Mouse (Mus musculus): ENCODE data around the gene Med20. TPM values are rescaled to one million over a fixed set of nuclear protein-coding genes. Genes with fewer than 3 reads are reported as not detected.
A peak's percentile ranks its signal among the peaks of the same experiment; 100 is the strongest.

The Med20 gene
- polyA plus RNA-seq, 1 experiment = 0.43 TPM

GRCm38 (mm10) chr17:47600601-47601388, 10.6 kb upstream of the Med20 start:
- H3K36me3 ChIP-seq (ENCODE audit: control insufficient read depth) = peaks cover 97% of the 10 kb centered on the region
- no peak overlapping the region for H3K4me3 ChIP-seq (replicated peaks)
- H3K27me3 ChIP-seq (ENCODE audit: control insufficient read depth) = no peaks in the 10 kb centered on the region
- no peak for TF ChIP-seq TAL1 (IDR thresholded peaks at IDR 0.05; ENCODE audit: low read length)
- TF ChIP-seq GATA1 (IDR thresholded peaks at IDR 0.05; ENCODE audit: low read length) = no peak
- peaks cover 69% of the 10 kb centered on the region for H3K4me1 ChIP-seq (ENCODE audit: control insufficient read depth)
- no peaks in the 10 kb centered on the region for H3K9me3 ChIP-seq (ENCODE audit: control insufficient read depth, low read length)

- Histone ChIP-seq H3K36me3 (ENCODE audit: control insufficient read depth) (peaks cover 97% of the 10 kb centered on the region), H3K4me3 (replicated peaks) (no peak overlapping the region), H3K4me1 (ENCODE audit: control insufficient read depth) (peaks cover 67% of the 10 kb centered on the region), H3K9me3 (ENCODE audit: control insufficient read depth, low read length) (no peaks in the 10 kb centered on the region), H3K27me3 (ENCODE audit: control insufficient read depth) (no peaks in the 10 kb centered on the region)
- TF ChIP-seq GATA1 (IDR thresholded peaks at IDR 0.05; ENCODE audit: low read length) (no peak), TAL1 (IDR thresholded peaks at IDR 0.05; ENCODE audit: low read length) (no peak)
Measured at GRCm38 (mm10) chr17:47601389-47601755, 10.0 kb upstream of the Med20 start.

GRCm38 (mm10) chr17:47602289-47602688, 9.1 kb upstream of the Med20 start:
- Histone ChIP-seq H3K36me3 (ENCODE audit: control insufficient read depth) (peaks cover 97% of the 10 kb centered on the region), H3K4me1 (ENCODE audit: control insufficient read depth) (peaks cover 65% of the 10 kb centered on the region), H3K27me3 (ENCODE audit: control insufficient read depth) (no peaks in the 10 kb centered on the region), H3K4me3 (replicated peaks) (no peak overlapping the region), H3K9me3 (ENCODE audit: control insufficient read depth, low read length) (no peaks in the 10 kb centered on the region)
- no peak for TF ChIP-seq TAL1 (IDR thresholded peaks at IDR 0.05; ENCODE audit: low read length)
- TF ChIP-seq GATA1 (IDR thresholded peaks at IDR 0.05; ENCODE audit: low read length) = no peak

GRCm38 (mm10) chr17:47606220-47606619, 5.2 kb upstream of the Med20 start:
- Histone ChIP-seq H3K4me1 (ENCODE audit: control insufficient read depth) (peaks cover 64% of the 10 kb centered on the region), H3K4me3 (replicated peaks) (no peak overlapping the region), H3K36me3 (ENCODE audit: control insufficient read depth) (peaks cover 85% of the 10 kb centered on the region), H3K9me3 (ENCODE audit: control insufficient read depth, low read length) (no peaks in the 10 kb centered on the region), H3K27me3 (ENCODE audit: control insufficient read depth) (no peaks in the 10 kb centered on the region)
- TF ChIP-seq TAL1 (IDR thresholded peaks at IDR 0.05; ENCODE audit: low read length) (no peak), GATA1 (IDR thresholded peaks at IDR 0.05; ENCODE audit: low read length) (no peak)

- Histone ChIP-seq H3K4me3 (replicated peaks) (peak overlapping the region; percentile 73), H3K36me3 (ENCODE audit: control insufficient read depth) (peaks cover 77% of the 10 kb centered on the region), H3K4me1 (ENCODE audit: control insufficient read depth) (peaks cover 75% of the 10 kb centered on the region), H3K27me3 (ENCODE audit: control insufficient read depth) (no peaks in the 10 kb centered on the region), H3K9me3 (ENCODE audit: control insufficient read depth, low read length) (no peaks in the 10 kb centered on the region)
- TF ChIP-seq GATA1 (IDR thresholded peaks at IDR 0.05; ENCODE audit: low read length) (no peak), TAL1 (IDR thresholded peaks at IDR 0.05; ENCODE audit: low read length) (no peak)
Measured at GRCm38 (mm10) chr17:47609182-47609581, 2.2 kb upstream of the Med20 start.

GRCm38 (mm10) chr17:47611661-47611982, 240 bp downstream of the Med20 start:
- H3K4me3 ChIP-seq (replicated peaks) = peak overlapping the region; percentile 73
- H3K36me3 ChIP-seq (ENCODE audit: control insufficient read depth) = peaks cover 77% of the 10 kb centered on the region
- H3K4me1 ChIP-seq (ENCODE audit: control insufficient read depth) = peaks cover 91% of the 10 kb centered on the region

GRCm38 (mm10) chr17:47614018-47614417, 2.6 kb downstream of the Med20 start:
- H3K36me3 ChIP-seq (ENCODE audit: control insufficient read depth) = peaks cover 74% of the 10 kb centered on the region
- H3K27me3 ChIP-seq (ENCODE audit: control insufficient read depth) = no peaks in the 10 kb centered on the region
- H3K9me3 ChIP-seq (ENCODE audit: control insufficient read depth, low read length) = no peaks in the 10 kb centered on the region
- no peak overlapping the region for H3K4me3 ChIP-seq (replicated peaks)
- TF ChIP-seq TAL1 (IDR thresholded peaks at IDR 0.05; ENCODE audit: low read length) (no peak), GATA1 (IDR thresholded peaks at IDR 0.05; ENCODE audit: low read length) (no peak)
- peaks cover 90% of the 10 kb centered on the region for H3K4me1 ChIP-seq (ENCODE audit: control insufficient read depth)

More at GRCm38 (mm10) chr17:47611661-47611982, 240 bp downstream of the Med20 start:
- no peaks in the 10 kb centered on the region for H3K27me3 ChIP-seq (ENCODE audit: control insufficient read depth)
- TF ChIP-seq GATA1 (IDR thresholded peaks at IDR 0.05; ENCODE audit: low read length) = no peak
- TF ChIP-seq TAL1 (IDR thresholded peaks at IDR 0.05; ENCODE audit: low read length) = no peak
- no peaks in the 10 kb centered on the region for H3K9me3 ChIP-seq (ENCODE audit: control insufficient read depth, low read length)

GRCm38 (mm10) chr17:47616119-47616518, 4.7 kb downstream of the Med20 start:
- H3K27me3 ChIP-seq (ENCODE audit: control insufficient read depth) = no peaks in the 10 kb centered on the region
- H3K36me3 ChIP-seq (ENCODE audit: control insufficient read depth) = peaks cover 85% of the 10 kb centered on the region
- peak overlapping the region; percentile 19 for H3K4me3 ChIP-seq (replicated peaks)
- H3K9me3 ChIP-seq (ENCODE audit: control insufficient read depth, low read length) = no peaks in the 10 kb centered on the region
- TF ChIP-seq GATA1 (IDR thresholded peaks at IDR 0.05; ENCODE audit: low read length) (no peak), TAL1 (IDR thresholded peaks at IDR 0.05; ENCODE audit: low read length) (no peak)
- peaks cover 80% of the 10 kb centered on the region for H3K4me1 ChIP-seq (ENCODE audit: control insufficient read depth)

- Histone ChIP-seq H3K4me1 (ENCODE audit: control insufficient read depth) (peaks cover 80% of the 10 kb centered on the region), H3K4me3 (replicated peaks) (peak overlapping the region; percentile 18), H3K36me3 (ENCODE audit: control insufficient read depth) (peaks cover 90% of the 10 kb centered on the region), H3K27me3 (ENCODE audit: control insufficient read depth) (no peaks in the 10 kb centered on the region), H3K9me3 (ENCODE audit: control insufficient read depth, low read length) (no peaks in the 10 kb centered on the region)
- TF ChIP-seq GATA1 (IDR thresholded peaks at IDR 0.05; ENCODE audit: low read length) = no peak
- no peak for TF ChIP-seq TAL1 (IDR thresholded peaks at IDR 0.05; ENCODE audit: low read length)
Measured at GRCm38 (mm10) chr17:47616652-47617051, 5.3 kb downstream of the Med20 start.
